In genomic region chr7:66449971-66450752, GRCm38 (mm10) we compare ENCODE assay signal across 9 mouse cellular contexts. TPM values are rescaled to one million over a fixed set of nuclear protein-coding genes. Genes with fewer than 3 reads are reported as not detected.
DNase-seq lines count a peak whose midpoint lies in the region; ATAC-seq and TF ChIP-seq lines count a peak whose summit lies in the region.
"Had no signal": no experiment of that assay in that cellular context is flagged by ENCODE, and none has a peak within 500 bp of the region (broad histone marks: within the 10 kb centered on the region; RNA-seq: fewer than 3 reads in every experiment).

No protein-coding gene starts in this region.

- TF ChIP-seq CTCF in testis, adult 2 months (IDR thresholded peaks at IDR 0.05; ENCODE audit: control insufficient read depth, insufficient read depth, insufficient replicate concordance, low read depth, low read length), result no peak
- TF ChIP-seq CTCF in stomach, postnatal 0 days (IDR thresholded peaks at IDR 0.05; ENCODE audit: low read depth), result no peak

- H3K36me3 ChIP-seq in testis, adult 2 months (ENCODE audit: control insufficient read depth, insufficient read depth, low read length), result no peaks in the 10 kb centered on the region
- H3K36me3 ChIP-seq in hindbrain, embryonic 12.5 days, result no peaks in the 10 kb centered on the region
- H3K36me3 ChIP-seq in lung, embryonic 16.5 days (ENCODE audit: control insufficient read depth, insufficient read depth, low read length), result no peaks in the 10 kb centered on the region
- H3K36me3 ChIP-seq in stomach, postnatal 0 days (ENCODE audit: control insufficient read depth, insufficient read depth, low read length), result no peaks in the 10 kb centered on the region

- H3K9ac ChIP-seq in hindbrain, embryonic 12.5 days, result peak overlapping the region; percentile 8; the same call in 1 of the 2 replicates
- peak overlapping the region; percentile 40 for H3K9ac ChIP-seq in lung, embryonic 16.5 days (ENCODE audit: low read length)
- no peak overlapping the region for H3K9ac ChIP-seq in stomach, postnatal 0 days (ENCODE audit: low read length)

- H3K4me3 ChIP-seq in testis, adult 2 months (ENCODE audit: control insufficient read depth, low read depth, low read length), result peak overlapping the region; percentile 3; the same call in 1 of the 2 replicates
- peak overlapping the region; percentile 22 for H3K4me3 ChIP-seq in hindbrain, embryonic 12.5 days
- peak overlapping the region; percentile 35 for H3K4me3 ChIP-seq in lung, embryonic 16.5 days (ENCODE audit: low read length)
- peak overlapping the region; percentile 21; the same call in 1 of the 2 replicates for H3K4me3 ChIP-seq in stomach, postnatal 0 days (ENCODE audit: low read depth, low read length)
- H3K4me3 ChIP-seq: erythroblast, embryonic 14.5 days had no signal

- ATAC-seq in hindbrain, embryonic 12.5 days (ENCODE audit: low FRiP score), result peak; percentile 82
- peak; percentile 62; the same call in 1 of the 2 replicates for ATAC-seq in lung, embryonic 16.5 days (ENCODE audit: low read depth)
- peak; percentile 76 for ATAC-seq in stomach, postnatal 0 days (ENCODE audit: low FRiP score, low TSS enrichment)

- no peak for TF ChIP-seq EP300 in stomach, postnatal 0 days (optimal IDR thresholded peaks at IDR 0.05)

- peaks cover 12% of the 10 kb centered on the region for H3K4me1 ChIP-seq in testis, adult 2 months (ENCODE audit: control insufficient read depth, insufficient read depth, low read length)
- peaks cover 27% of the 10 kb centered on the region for H3K4me1 ChIP-seq in hindbrain, embryonic 12.5 days
- peaks cover 10% of the 10 kb centered on the region for H3K4me1 ChIP-seq in lung, embryonic 16.5 days (replicated peaks; ENCODE audit: control insufficient read depth, insufficient read depth, low read length)
- 0 out of 2 replicates have a peak, but pooled peaks cover 2% of the 10 kb centered on the region for H3K4me1 ChIP-seq in stomach, postnatal 0 days (replicated peaks; ENCODE audit: control insufficient read depth, insufficient read depth)

- H3K27ac ChIP-seq in testis, adult 2 months (ENCODE audit: control insufficient read depth, insufficient read depth, low read depth, low read length), result no peak overlapping the region
- peak overlapping the region; percentile 62 for H3K27ac ChIP-seq in hindbrain, embryonic 12.5 days
- no peak overlapping the region for H3K27ac ChIP-seq in lung, embryonic 16.5 days (ENCODE audit: low read length)
- H3K27ac ChIP-seq in stomach, postnatal 0 days (replicated peaks), result no peak overlapping the region

- WGBS in hindbrain, embryonic 12.5 days, result 6% methylated on average over 16 of the region's 16 CpGs
- WGBS in lung, embryonic 16.5 days, result 9% methylated on average over 15 of the region's 16 CpGs
- WGBS in stomach, postnatal 0 days, result 7% methylated on average over 16 of the region's 16 CpGs

- DNase-seq in testis, postnatal 14 days (ENCODE audit: low spot score), result no peak
- DNase-seq in embryo, embryonic 9.5 days (ENCODE audit: extremely low spot score), result peak; percentile 76
- peak; percentile 71 for DNase-seq in stomach, postnatal 0 days (ENCODE audit: low spot score)
- DNase-seq in cerebellum, adult 9-11 months, result no peak
- DNase-seq in cerebellum, postnatal 25 days, result no peak

- TF ChIP-seq POLR2A in testis, adult 2 months (IDR thresholded peaks at IDR 0.05; ENCODE audit: control insufficient read depth, low read depth, low read length), result no peak

- no peaks in the 10 kb centered on the region for H3K27me3 ChIP-seq in testis, adult 2 months (ENCODE audit: control insufficient read depth, insufficient read depth, low read length)
- H3K27me3 ChIP-seq in hindbrain, embryonic 12.5 days, result peaks cover 8% of the 10 kb centered on the region
- H3K27me3 ChIP-seq in lung, embryonic 16.5 days (ENCODE audit: control insufficient read depth, insufficient read depth, low read depth, low read length), result no peaks in the 10 kb centered on the region
- H3K27me3 ChIP-seq in stomach, postnatal 0 days (ENCODE audit: control insufficient read depth, insufficient read depth, low read length), result no peaks in the 10 kb centered on the region

- peak overlapping the region; percentile 55 for H3K4me2 ChIP-seq in hindbrain, embryonic 12.5 days (replicated peaks)
- H3K4me2 ChIP-seq in lung, embryonic 16.5 days (ENCODE audit: low read depth, low read length), result peak overlapping the region; percentile 60
- peak overlapping the region; percentile 52 for H3K4me2 ChIP-seq in stomach, postnatal 0 days (replicated peaks; ENCODE audit: low read depth)

- no peaks in the 10 kb centered on the region for H3K9me3 ChIP-seq in hindbrain, embryonic 12.5 days (replicated peaks)
- no peaks in the 10 kb centered on the region for H3K9me3 ChIP-seq in lung, embryonic 16.5 days (ENCODE audit: control insufficient read depth, low read length)
- H3K9me3 ChIP-seq in stomach, postnatal 0 days (ENCODE audit: control insufficient read depth, low read length), result no peaks in the 10 kb centered on the region

RNA-seq across cellular contexts. Expression of gene Aldh1a3, which starts 22.8 kb away (rescaled TPM):
- polyA plus RNA-seq in testis, adult 2 months (2012; rRNA removed), result 1.1 and 1.6 TPM in 2 replicates
- polyA plus RNA-seq in hindbrain, embryonic 12.5 days (2016; fragmentation: Nextera tagmentation; extraction: Ambion mirVana), result 7.5 and 22.2 TPM in 2 replicates
- 1.5 and 1.7 TPM in 2 replicates for polyA plus RNA-seq in lung, embryonic 16.5 days (2015; fragmentation: Nextera tagmentation; extraction: Ambion mirVana)
- 7.7 and 9.6 TPM in 2 replicates for polyA plus RNA-seq in stomach, postnatal 0 days (2015; fragmentation: Nextera tagmentation; extraction: Ambion mirVana)
- polyA plus RNA-seq: erythroblast, embryonic 14.5 days had no signal

Comparison
In these comparisons a context has a peak if more than half of its experiments do, and no peak if none do; other contexts are left out.
1. DNase-seq: peak in embryo, embryonic 9.5 days (single experiment) and stomach, postnatal 0 days (single experiment); none in testis, postnatal 14 days (single experiment), cerebellum, adult 9-11 months (single experiment) and cerebellum, postnatal 25 days (0 of 2).
2. Peak in every context shown above with its lines, with median percentiles within 50 percentile points of each other: H3K4me3 ChIP-seq, ATAC-seq and H3K4me2 ChIP-seq.